Mouse (Mus musculus) activated CD4-positive, CD25-positive, alpha-beta regulatory T cell, adult 4 months (primary cell): Measurements from ENCODE around the gene Gm21708. TPM values are rescaled to one million over a fixed set of nuclear protein-coding genes. Genes with fewer than 3 reads are reported as not detected.
"Not testable (repeated sequence)": the region's sequence is repeated elsewhere in the genome, so short reads cannot be mapped to it uniquely, and the experiment has no call there.

Experiments used
- ATAC-seq: one replicate; pipeline ENCODE4 v1.8.0; 2017
- polyA plus RNA-seq, 2 experiments: library from polyadenylated mRNA; unstranded; fragments of 100-300 nt; shearing (Covaris generic); gene quantifications; one replicate each; pipeline ENCODE4 v1.2.1; 2017

The Gm21708 gene
- not detected for polyA plus RNA-seq

GRCm38 (mm10) chrY:3410067-3410466 lies at the start of gene Gm21708, which contains the start of gene Gm21704:
Gene Gm21708, minus strand, starts transcription at chrY:3410167.
Gene Gm21704, minus strand, starts transcription at chrY:3410167.
- ATAC-seq = not testable (repeated sequence)

Other genes starting within 250 kb of the Gm21708 start
- not detected for gene Gm21677, start 103.7 kb downstream of the Gm21708 start, polyA plus RNA-seq
- gene Gm21693, start 64.8 kb downstream of the Gm21708 start, polyA plus RNA-seq = not detected
- gene Gm21704, start within 50 bp of the Gm21708 start, polyA plus RNA-seq = not detected